ENCODE assay signal across 8 mouse cellular contexts in the genomic region with DNA sequence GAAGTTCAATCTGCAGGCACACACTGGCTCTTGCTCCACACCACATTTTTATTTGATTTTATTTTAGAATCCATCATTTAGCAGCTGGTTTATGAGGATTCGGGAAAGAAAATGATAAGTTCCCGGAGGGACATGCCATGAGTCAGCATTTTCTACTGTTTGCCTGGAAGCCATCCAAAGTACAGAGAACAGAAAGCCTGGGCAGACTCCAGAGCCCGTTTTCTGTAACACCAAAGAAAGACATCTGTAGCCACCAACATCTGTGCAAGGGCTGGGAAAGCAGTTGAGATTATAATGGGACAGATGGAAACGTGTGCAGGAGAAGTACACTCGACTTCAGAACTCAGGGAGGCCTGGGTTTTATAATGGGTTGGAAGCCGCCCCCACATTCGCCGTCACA.
A peak's percentile ranks its signal among the peaks of the same experiment; 100 is the strongest.
DNase-seq lines count a peak whose midpoint lies in the region; ATAC-seq and TF ChIP-seq lines count a peak whose summit lies in the region.

No protein-coding gene starts in this region.

- no peaks in the 10 kb centered on the region for H3K27me3 ChIP-seq in kidney, embryonic 15.5 days
- H3K27me3 ChIP-seq in cerebellum, adult 2 months (ENCODE audit: control insufficient read depth, insufficient read depth, low read length): no peaks in the 10 kb centered on the region; the same call in 1 of the 2 replicates

- no peak overlapping the region for H3K9ac ChIP-seq in kidney, embryonic 15.5 days
- no peak overlapping the region for H3K9ac ChIP-seq in ES-E14 (ENCODE audit: insufficient read depth, low read depth, low read length, poor library complexity, severe bottlenecking)

- no peaks in the 10 kb centered on the region for H3K4me1 ChIP-seq in kidney, embryonic 15.5 days
- no peaks in the 10 kb centered on the region for H3K4me1 ChIP-seq in ES-E14 (ENCODE audit: control insufficient read depth in 2 of 2, insufficient read depth in 2 of 2, low read length in 2 of 2, poor library complexity in 1 of 2)
- no peaks in the 10 kb centered on the region for H3K4me1 ChIP-seq in cerebellum, adult 2 months (ENCODE audit: control insufficient read depth, insufficient read depth, low read length)

- no peaks in the 10 kb centered on the region for H3K36me3 ChIP-seq in kidney, embryonic 15.5 days
- no peaks in the 10 kb centered on the region for H3K36me3 ChIP-seq in ES-E14 (ENCODE audit: control insufficient read depth, insufficient read depth, low read length, poor library complexity, severe bottlenecking)

- ATAC-seq in kidney, embryonic 15.5 days (replicated peaks; ENCODE audit: low FRiP score): no peak

- H3K27ac ChIP-seq in kidney, embryonic 15.5 days: no peak overlapping the region
- H3K27ac ChIP-seq in ES-E14 (ENCODE audit: insufficient read depth, low read depth, low read length, poor library complexity, severe bottlenecking): no peak overlapping the region
- H3K27ac ChIP-seq in cerebellum, adult 2 months (ENCODE audit: insufficient read depth, low read length): no peak overlapping the region

- H3K9me3 ChIP-seq in kidney, embryonic 15.5 days (replicated peaks): no peaks in the 10 kb centered on the region
- no peaks in the 10 kb centered on the region for H3K9me3 ChIP-seq in ES-E14 (ENCODE audit: control insufficient read depth, insufficient read depth, low read depth, low read length)

- H3K4me2 ChIP-seq in kidney, embryonic 15.5 days: no peak overlapping the region

- no peak for TF ChIP-seq CTCF in brain, embryonic 14.5 days (IDR thresholded peaks at IDR 0.05; ENCODE audit: borderline replicate concordance, extremely low read depth, insufficient read depth, insufficient read length)
- no peak for TF ChIP-seq CTCF in cerebellum, adult 2 months (IDR thresholded peaks at IDR 0.05; ENCODE audit: borderline replicate concordance, insufficient read depth, low read depth, low read length)

- peak; percentile 5 for DNase-seq in kidney, adult 18-20 months
- no peak for DNase-seq in ES-E14 (ENCODE audit: low read depth, low spot score)
- peak; percentile 35 for DNase-seq in brain, embryonic 14.5 days (ENCODE audit: low read depth)
- peak; percentile 8 to 15 for DNase-seq in layer of hippocampus, postnatal 36 days
- no peak for DNase-seq in embryo, embryonic 9.5 days (ENCODE audit: extremely low spot score)
- no peak for DNase-seq in cerebellum, adult 2 months
- DNase-seq in urinary bladder, postnatal 4 days (ENCODE audit: low spot score in 2 of 2): no peak

- WGBS in kidney, embryonic 15.5 days: 85% methylated on average over 8 of the region's 8 CpGs
- 73% methylated on average over 8 of the region's 8 CpGs for WGBS in cerebellum, adult 2 months

- no peak overlapping the region for H3K4me3 ChIP-seq in kidney, embryonic 15.5 days (replicated peaks)
- H3K4me3 ChIP-seq in ES-E14 (ENCODE audit: insufficient read depth in 1 of 2, low read depth in 1 of 2, low read length in 2 of 2, poor library complexity in 1 of 2, severe bottlenecking in 1 of 2): no peak overlapping the region
- no peak overlapping the region for H3K4me3 ChIP-seq in cerebellum, adult 2 months (replicated peaks; ENCODE audit: insufficient read depth, low read depth, low read length)

- in situ Hi-C loops in ES-E14 (cut with MboI; ENCODE audit: low sequenced_read_pairs in 2 of 2, unreplicated experiment in 2 of 2): no loop called here

- no peak for TF ChIP-seq POLR2A in brain, embryonic 14.5 days (IDR thresholded peaks at IDR 0.05; ENCODE audit: borderline replicate concordance, extremely low read depth, insufficient read depth, insufficient read length, poor library complexity, severe bottlenecking)
- TF ChIP-seq POLR2A in cerebellum, adult 2 months (IDR thresholded peaks at IDR 0.05; ENCODE audit: borderline replicate concordance, insufficient read depth, low read length): no peak

TF ChIP-seq in ES-E14, 5 proteins besides CTCF, POLR2A, EP300 and RAD21:
- TF ChIP-seq ZC3H11A (IDR thresholded peaks at IDR 0.05; ENCODE audit: borderline replicate concordance, low read depth, low read length) (no peak), CHD2 (IDR thresholded peaks at IDR 0.05; ENCODE audit: low read depth, low read length) (no peak), MAFK (IDR thresholded peaks at IDR 0.05; ENCODE audit: insufficient read depth, low read depth, low read length) (peak; percentile 68; the same call in 1 of the 2 replicates), ZNF384 (IDR thresholded peaks at IDR 0.05; ENCODE audit: low read depth, low read length) (no peak), HCFC1 (IDR thresholded peaks at IDR 0.05; ENCODE audit: borderline replicate concordance, insufficient read depth, low read length) (no peak)

Comparison
In these comparisons a context has a peak if more than half of its experiments do, and no peak if none do; other contexts are left out.
1. DNase-seq: peak in kidney, adult 18-20 months (single experiment), brain, embryonic 14.5 days (single experiment) and layer of hippocampus, postnatal 36 days (2 of 2); none in ES-E14 (single experiment), embryo, embryonic 9.5 days (single experiment), cerebellum, adult 2 months (0 of 2) and urinary bladder, postnatal 4 days (0 of 2).